Mouse (Mus musculus) frontal cortex, postnatal 14 days (tissue): ENCODE measurements around the gene Slc7a1.

Experiments
- DNase-seq, 2 experiments: peaks; one replicate each; pipeline ENCODE4 v3.0.0; 2022; ENCODE audit warnings: low spot score in 2 of 2

Slc7a1 gene

GRCm38 (mm10) chr5:148399660-148400443, at the start of gene Slc7a1:
TSS of gene Slc7a1 (minus strand) at chr5:148399904.
- peak; percentile 71 to 83 for DNase-seq

DNA sequence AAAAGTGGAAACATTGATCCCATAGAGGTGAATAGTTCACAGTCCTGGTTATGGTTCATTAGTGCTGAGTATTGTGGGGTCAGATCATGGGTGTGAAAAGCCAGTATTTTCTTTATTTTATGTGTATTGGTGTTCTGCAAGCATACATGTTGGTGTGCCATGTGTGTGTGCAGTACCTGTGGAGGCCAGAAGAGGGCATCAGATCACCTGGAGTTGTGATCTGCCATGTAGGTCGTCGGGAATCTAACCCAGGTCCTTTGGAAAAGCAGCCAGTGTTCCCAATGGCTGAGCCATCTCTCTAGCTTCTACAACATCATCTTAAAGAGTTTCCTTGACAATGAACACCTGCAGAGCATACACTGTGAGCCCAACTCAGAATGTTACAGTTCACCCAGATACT, 45.3 kb upstream of the Slc7a1 start:
- no peak for DNase-seq

- no peak for DNase-seq
Observed at GRCm38 (mm10) chr5:148443734-148444133, 44.0 kb upstream of the Slc7a1 start.

- no peak for DNase-seq
Observed at GRCm38 (mm10) chr5:148435660-148436059, 36.0 kb upstream of the Slc7a1 start.

DNA sequence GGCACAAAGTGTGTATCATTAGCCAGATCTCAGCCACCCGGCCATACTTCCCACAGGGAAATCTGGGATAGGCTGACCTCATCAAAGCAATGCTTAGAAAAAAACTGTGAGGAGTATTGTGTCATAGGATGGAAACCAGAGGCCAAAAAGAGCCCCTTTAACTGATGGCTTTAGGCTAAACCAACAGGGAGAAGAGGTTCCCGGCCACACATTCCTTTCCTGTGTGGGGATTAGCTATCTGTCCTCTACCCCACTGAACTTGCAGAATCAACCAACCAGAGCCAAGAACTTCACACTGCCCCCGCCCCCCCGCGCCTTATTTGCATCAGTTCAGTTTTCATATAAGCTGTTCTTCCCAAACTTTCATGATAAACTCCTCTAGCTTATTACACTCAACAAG, 32.4 kb upstream of the Slc7a1 start:
- DNase-seq: no peak

DNA sequence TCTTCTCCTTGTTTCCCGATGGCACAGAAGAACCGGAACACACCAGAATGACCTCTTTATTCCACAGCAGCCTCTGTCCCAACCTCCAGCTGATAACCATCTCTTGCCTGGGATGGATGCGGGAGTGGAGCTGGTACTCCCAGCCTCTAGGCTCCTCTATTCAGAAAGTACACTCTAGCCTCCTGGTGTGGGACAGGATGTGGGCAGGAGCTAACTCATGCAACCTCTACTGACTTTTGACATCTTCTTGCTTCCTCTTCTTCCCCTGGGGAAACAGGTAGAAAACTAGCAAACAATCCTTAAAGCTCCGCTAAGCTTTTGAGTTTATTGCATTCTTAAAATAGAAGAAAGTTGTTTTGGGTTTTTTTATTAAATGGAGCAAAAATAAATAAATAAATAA, 29.1 kb upstream of the Slc7a1 start:
- no peak for DNase-seq

DNA sequence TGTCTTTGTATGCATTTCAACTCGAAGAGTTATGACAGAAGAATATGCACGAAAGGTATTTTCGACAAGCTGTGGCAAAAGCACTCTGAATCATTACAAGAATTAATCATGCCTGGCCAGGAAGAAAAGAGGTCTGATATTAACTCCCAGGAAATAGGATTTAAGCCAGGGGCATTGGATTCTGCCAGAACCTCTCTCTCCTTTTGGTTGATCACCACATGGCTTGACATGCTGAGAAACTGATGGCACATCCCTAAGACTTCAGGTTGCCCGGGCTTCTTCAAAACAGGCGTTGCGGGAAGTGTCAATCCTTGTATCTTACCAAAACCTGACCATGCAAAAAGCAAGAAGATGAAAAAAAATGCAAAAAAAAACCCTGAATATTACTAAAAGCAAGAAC, 25.4 kb upstream of the Slc7a1 start:
- no peak for DNase-seq

DNA sequence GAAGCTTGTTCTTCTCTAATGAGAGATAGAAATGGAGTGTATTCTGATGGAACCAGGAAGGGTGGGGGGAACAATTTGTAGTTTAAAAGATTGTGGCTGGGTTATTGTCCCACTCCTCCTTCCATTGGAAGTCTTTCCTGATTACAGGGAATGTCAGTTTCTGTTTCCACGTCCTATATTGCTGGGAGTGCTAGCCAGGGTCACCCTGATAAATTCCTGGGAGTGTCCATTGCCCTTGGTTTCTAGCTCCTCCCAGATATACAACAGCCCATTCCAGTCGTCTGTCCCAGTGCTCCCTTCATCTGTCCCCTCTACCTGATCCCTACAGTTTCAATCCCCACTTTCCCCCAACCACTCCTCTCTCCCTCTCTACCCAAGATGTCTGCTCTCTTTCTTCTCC, 21.6 kb upstream of the Slc7a1 start:
- no peak for DNase-seq

- no peak for DNase-seq
Observed at GRCm38 (mm10) chr5:148419112-148419526, 19.4 kb upstream of the Slc7a1 start.

- DNase-seq: no peak
Observed at GRCm38 (mm10) chr5:148418436-148418835, 18.7 kb upstream of the Slc7a1 start.

GRCm38 (mm10) chr5:148417756-148418155, 18.1 kb upstream of the Slc7a1 start:
- DNase-seq: no peak

DNA sequence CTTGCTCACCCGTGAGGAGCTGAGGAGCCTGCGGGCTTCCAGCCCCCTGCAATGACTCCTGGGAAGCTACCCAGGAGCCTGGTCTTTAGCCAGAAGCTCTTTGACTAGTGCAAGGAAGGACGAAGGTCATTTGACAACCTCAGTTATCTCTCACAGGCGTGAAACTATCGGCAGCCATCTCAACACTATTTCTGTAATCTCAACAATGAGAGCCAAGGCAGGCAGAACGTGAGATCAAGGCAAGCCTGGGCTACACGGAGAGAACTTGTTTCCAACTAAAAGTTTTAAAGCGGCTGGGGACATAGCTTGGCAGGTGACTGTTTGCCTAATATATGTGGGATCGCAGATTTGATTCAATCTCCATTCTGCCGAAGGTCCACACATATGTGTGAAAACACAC, 16.8 kb upstream of the Slc7a1 start:
- no peak for DNase-seq

DNA sequence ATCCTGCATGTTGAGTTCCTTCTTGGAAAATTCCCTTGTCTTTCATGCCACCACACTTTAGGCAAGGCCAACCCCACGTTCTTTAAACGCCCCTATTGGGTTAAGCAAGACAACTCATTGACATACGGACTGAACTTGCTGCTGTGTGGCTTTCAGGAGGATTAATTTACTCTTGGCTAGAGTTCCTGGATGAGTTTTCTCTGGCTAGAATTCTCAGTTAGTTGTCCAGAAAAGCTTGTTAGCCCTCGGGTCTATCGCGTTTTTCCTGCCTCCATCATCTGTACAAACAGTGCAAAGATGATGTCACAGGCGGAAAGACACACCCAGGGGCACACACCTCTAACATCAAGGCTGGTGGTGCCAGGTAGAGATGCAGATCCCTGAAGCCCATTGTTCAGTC, 14.5 kb upstream of the Slc7a1 start:
- no peak for DNase-seq

GRCm38 (mm10) chr5:148412504-148412903, 12.8 kb upstream of the Slc7a1 start:
- no peak for DNase-seq

- no peak for DNase-seq
Observed at GRCm38 (mm10) chr5:148409465-148409864, 9.8 kb upstream of the Slc7a1 start.

DNA sequence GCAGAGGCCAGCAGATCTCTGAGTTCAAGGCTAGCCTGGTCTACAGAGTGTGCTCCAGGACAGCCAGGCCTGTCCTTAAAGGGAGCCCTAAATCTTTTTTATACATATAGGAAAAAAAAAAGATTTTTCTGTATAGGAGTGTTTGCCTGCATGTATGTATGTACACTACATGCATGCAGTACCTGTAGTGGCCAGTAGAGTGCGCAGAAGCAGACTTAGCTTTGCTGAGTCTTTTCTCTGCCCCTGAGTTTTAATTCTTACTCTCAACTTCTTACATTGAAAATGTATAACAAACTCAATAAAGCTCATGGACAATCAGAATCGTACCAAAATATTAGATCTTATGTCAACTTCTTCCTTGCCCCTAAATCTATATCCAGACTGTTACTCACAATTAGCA, 7.2 kb upstream of the Slc7a1 start:
- DNase-seq: no peak

- no peak for DNase-seq
Observed at GRCm38 (mm10) chr5:148404548-148404947, 4.8 kb upstream of the Slc7a1 start.

- DNase-seq: no peak
Observed at GRCm38 (mm10) chr5:148402641-148403040, 2.9 kb upstream of the Slc7a1 start.

DNA sequence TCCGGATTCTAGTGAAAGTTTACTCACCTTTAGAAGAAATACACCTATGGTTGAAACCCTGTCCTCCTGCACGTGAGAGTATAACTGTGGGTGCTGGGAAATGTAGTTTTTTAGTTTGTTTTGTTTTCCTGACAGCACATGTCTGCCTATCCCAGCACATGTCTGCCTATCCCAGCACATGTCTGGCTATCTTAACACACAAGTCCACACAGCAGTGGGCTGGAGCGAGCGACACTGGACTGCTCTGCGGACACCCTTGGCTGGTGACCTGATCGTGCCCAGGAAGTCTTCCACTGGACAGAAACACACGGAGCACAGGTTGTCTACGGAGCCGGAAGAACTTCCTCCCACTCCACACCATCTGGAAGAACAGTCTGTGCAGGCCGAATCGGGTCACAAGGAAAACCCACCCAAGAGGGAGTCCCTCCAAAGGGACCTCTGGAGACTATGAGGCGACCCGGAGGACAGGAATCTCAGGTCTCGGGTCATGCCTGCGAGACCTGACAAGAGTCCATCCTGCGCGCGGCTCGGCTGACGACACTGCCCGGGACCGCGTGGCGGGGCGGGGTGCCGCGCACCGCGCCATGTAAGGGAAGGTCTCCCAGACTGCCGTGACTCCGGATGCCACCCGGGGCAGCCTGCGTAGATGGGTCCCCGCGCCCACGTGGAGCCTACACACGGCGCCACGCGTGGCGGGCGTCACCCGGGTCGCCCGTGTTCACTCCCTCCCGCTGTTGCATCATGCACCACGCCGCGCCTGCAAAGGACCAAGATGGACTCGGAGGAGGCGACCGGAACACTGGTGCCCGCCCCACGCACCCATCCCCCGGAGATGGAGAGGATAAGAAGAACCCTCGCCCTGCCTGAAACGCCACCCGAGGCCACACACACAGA, 691 bp downstream of the Slc7a1 start:
- no peak for DNase-seq

- DNase-seq: no peak
Observed at GRCm38 (mm10) chr5:148398451-148398765, 1.3 kb downstream of the Slc7a1 start.

DNA sequence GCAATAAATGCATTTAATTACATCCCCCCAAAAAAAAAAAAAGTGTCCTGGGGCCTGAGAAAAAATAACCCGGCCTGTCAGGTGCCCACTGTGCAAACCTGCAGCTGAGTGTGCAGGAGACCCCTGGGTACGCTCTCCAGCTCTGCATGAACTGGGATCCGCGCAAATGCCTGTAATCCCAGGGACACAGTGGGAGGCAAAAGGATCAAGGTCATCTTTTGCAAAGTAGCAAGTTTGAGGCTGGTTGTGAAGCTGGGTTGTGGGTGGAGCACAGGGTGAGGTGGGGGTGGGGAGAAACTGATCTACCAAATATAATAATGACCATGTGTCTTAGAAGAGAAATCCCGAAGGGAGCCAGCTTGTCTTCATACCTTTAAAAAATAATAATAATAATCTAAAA, 1.8 kb downstream of the Slc7a1 start:
- no peak for DNase-seq

GRCm38 (mm10) chr5:148397418-148397817, 2.3 kb downstream of the Slc7a1 start:
- DNase-seq: no peak

DNA sequence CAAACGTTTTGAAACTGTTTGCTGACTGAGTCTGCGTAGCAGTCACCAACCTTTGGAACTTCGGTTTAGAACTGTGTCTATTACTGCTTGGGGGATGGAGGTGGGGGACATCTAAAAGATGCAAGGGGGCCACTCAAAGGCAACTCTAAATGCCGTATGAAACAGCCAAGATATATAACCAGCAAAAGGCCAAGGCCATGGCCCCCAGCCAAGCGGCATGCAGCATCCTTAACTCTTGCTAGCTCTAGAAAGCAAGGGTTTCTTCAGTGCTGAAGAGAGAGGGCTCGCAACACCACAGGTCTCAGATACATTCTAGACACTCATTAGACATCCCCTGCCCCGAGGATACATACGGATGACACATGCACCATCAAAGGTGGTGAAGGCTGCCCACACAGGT, 6.4 kb downstream of the Slc7a1 start:
- DNase-seq: no peak
